Mouse (Mus musculus) lung, postnatal 0 days (tissue): ENCODE data around the gene Tma16. TPM values are rescaled to one million over a fixed set of nuclear protein-coding genes. Genes with fewer than 3 reads are reported as not detected.

ENCODE experiments used
- ATAC-seq: fragments of 200-750 bp; cut with Nextera tagmentation; 2 replicates; pipeline ENCODE4 v1.8.0; 2017; ENCODE audit warnings: moderate library complexity
- DNase-seq: peaks from one replicate; pipeline ENCODE4 v3.0.0-alpha.2; 2016; ENCODE audit warnings: low spot score
- H3K27ac ChIP-seq: fragments of 300-500 bp; sonication (generic); 2 replicates; pipeline ENCODE4 v1.5.1; 2014; ENCODE audit warnings: antibody characterized with exemption, mild to moderate bottlenecking, low read length, mixed read lengths
- H3K27me3 ChIP-seq: fragments of 300-500 bp; sonication (generic); replicated peaks from 2 replicates; pipeline ENCODE4 v1.6.1; 2014; ENCODE audit warnings: low read length, mixed read lengths; ENCODE audit not compliant: insufficient read depth
- H3K36me3 ChIP-seq: fragments of 300-500 bp; sonication (generic); 2 replicates; pipeline ENCODE4 v1.6.1; 2014; ENCODE audit warnings: low read length, mixed read lengths; ENCODE audit not compliant: insufficient read depth
- H3K4me1 ChIP-seq: fragments of 300-500 bp; sonication (generic); 2 replicates; pipeline ENCODE4 v1.6.1; 2014; ENCODE audit warnings: antibody characterized with exemption, low read depth, low read length, mixed read lengths; ENCODE audit not compliant: insufficient read depth
- H3K4me2 ChIP-seq: fragments of 300-500 bp; sonication (generic); replicated peaks from 2 replicates; pipeline ENCODE4 v1.6.1; 2014; ENCODE audit warnings: low read depth, mild to moderate bottlenecking, low read length, moderate library complexity, mixed read lengths
- H3K4me3 ChIP-seq: fragments of 300-500 bp; sonication (generic); 2 replicates; pipeline ENCODE4 v1.5.1; 2014; ENCODE audit warnings: low read depth, low read length
- H3K9ac ChIP-seq: fragments of 300-500 bp; sonication (generic); replicated peaks from 2 replicates; pipeline ENCODE4 v1.6.1; 2014; ENCODE audit warnings: low read depth, mild to moderate bottlenecking
- H3K9me3 ChIP-seq: fragments of 300-500 bp; sonication (generic); 2 replicates; pipeline ENCODE4 v1.6.1; 2016; ENCODE audit warnings: low read length, mixed read lengths
- CTCF ChIP-seq: IDR thresholded peaks from 2 replicates; pipeline ENCODE4 v1.5.1; 2016; ENCODE audit warnings: antibody characterized with exemption, mild to moderate bottlenecking
- EP300 ChIP-seq: IDR thresholded peaks from 2 replicates; pipeline ENCODE4 v1.6.1; 2016; ENCODE audit warnings: antibody characterized with exemption, mild to moderate bottlenecking, control low read depth
- WGBS: fragments of 180-500 bp; shearing (Covaris S2); extraction: QIAGEN DNeasy Blood & Tissue Kit; methylation state at CpG from one replicate; pipeline ENCODE4 v1.1.7; 2014; 5-methylcytosine and 5-hydroxymethylcytosine counted together
- polyA plus RNA-seq: library from polyadenylated mRNA; unstranded; fragments of >200 nt; fragmentation: Nextera tagmentation; extraction: Ambion mirVana; gene quantifications from 2 replicates; pipeline ENCODE4 v1.2.1, GENCODE M21; 2015

Gene Tma16
- 4.6 and 5.0 TPM in 2 replicates for polyA plus RNA-seq

GRCm38 (mm10) chr8:66486084-66486763 lies at the start of gene Tma16:
Gene Tma16 (minus strand): TSS chr8:66486530.
- H3K27ac ChIP-seq = no peak within 1 kb of the TSS
- under 1% methylated on average over 45 of the region's 45 CpGs for WGBS
- DNase-seq = peak; percentile 77

GRCm38 (mm10) chr8:66520576-66520975 lies 34.2 kb upstream of the Tma16 start:
- H3K36me3 ChIP-seq = no peaks in the 10 kb centered on the region
- H3K27ac ChIP-seq = no peak overlapping the region
- no peaks in the 10 kb centered on the region for H3K9me3 ChIP-seq
- ATAC-seq (no peak), DNase-seq (no peak)
- no peaks in the 10 kb centered on the region for H3K4me1 ChIP-seq
- H3K4me2 ChIP-seq = no peak overlapping the region
- no peak overlapping the region for H3K4me3 ChIP-seq
- TF ChIP-seq CTCF (no peak), EP300 (no peak)
- H3K27me3 ChIP-seq = no peaks in the 10 kb centered on the region
- H3K9ac ChIP-seq = no peak overlapping the region

More at GRCm38 (mm10) chr8:66486084-66486763, at the start of gene Tma16:
- no peak; the same call in 1 of the 2 replicates for TF ChIP-seq EP300
- TF ChIP-seq CTCF = no peak
- peak; percentile 95 for ATAC-seq
- Histone ChIP-seq H3K9me3 (no peaks in the 10 kb centered on the region), H3K4me1 (no peaks in the 10 kb centered on the region), H3K27me3 (no peaks in the 10 kb centered on the region), H3K36me3 (0 out of 2 replicates have a peak, but pooled peaks cover 2% of the 10 kb centered on the region), H3K4me3 (peak within 1 kb of the TSS; percentile 73), H3K9ac (peak within 1 kb of the TSS; percentile 73), H3K4me2 (peak within 1 kb of the TSS; percentile 82)

- no peak overlapping the region for H3K9ac ChIP-seq
- H3K4me1 ChIP-seq = no peaks in the 10 kb centered on the region
- no peak overlapping the region for H3K4me2 ChIP-seq
- H3K27me3 ChIP-seq = no peaks in the 10 kb centered on the region
- ATAC-seq (no peak), DNase-seq (no peak)
- no peaks in the 10 kb centered on the region for H3K36me3 ChIP-seq
- WGBS = 68% methylated on average over 2 of the region's 2 CpGs
- no peak overlapping the region for H3K4me3 ChIP-seq
- H3K27ac ChIP-seq = no peak overlapping the region
- TF ChIP-seq CTCF = no peak
- no peak for TF ChIP-seq EP300
- H3K9me3 ChIP-seq = no peaks in the 10 kb centered on the region
These were observed 32.8 kb upstream of the Tma16 start for GRCm38 (mm10) chr8:66519149-66519548.

- DNase-seq (no peak), ATAC-seq (no peak)
- WGBS = 92% methylated on average over 22 of the region's 22 CpGs
- H3K27me3 ChIP-seq = no peaks in the 10 kb centered on the region
- H3K9me3 ChIP-seq = no peaks in the 10 kb centered on the region
- no peak within 1 kb of the TSS for H3K9ac ChIP-seq
- H3K4me2 ChIP-seq = no peak within 1 kb of the TSS
- no peak within 1 kb of the TSS for H3K4me3 ChIP-seq
- TF ChIP-seq CTCF (no peak), EP300 (no peak)
- H3K27ac ChIP-seq = no peak within 1 kb of the TSS
- H3K36me3 ChIP-seq = no peaks in the 10 kb centered on the region
- no peaks in the 10 kb centered on the region for H3K4me1 ChIP-seq
These were observed 25.2 kb upstream of the Tma16 start, which contains the start of gene Tktl2 for GRCm38 (mm10) chr8:66511537-66511936. Gene Tktl2 (plus strand): TSS chr8:66511756.

GRCm38 (mm10) chr8:66503381-66503780 lies 17.1 kb upstream of the Tma16 start:
- H3K9me3 ChIP-seq = no peaks in the 10 kb centered on the region
- WGBS = 64% methylated on average over 2 of the region's 2 CpGs

GRCm38 (mm10) chr8:66496998-66497577 lies 10.8 kb upstream of the Tma16 start:
- TF ChIP-seq EP300 (no peak), CTCF (peak; percentile 76)
- Histone ChIP-seq H3K36me3 (no peaks in the 10 kb centered on the region), H3K27ac (no peak overlapping the region), H3K9ac (no peak overlapping the region), H3K27me3 (no peaks in the 10 kb centered on the region), H3K4me1 (no peaks in the 10 kb centered on the region), H3K4me3 (no peak overlapping the region), H3K9me3 (no peaks in the 10 kb centered on the region), H3K4me2 (no peak overlapping the region)
- WGBS = 35% methylated on average over 4 of the region's 4 CpGs
- DNase-seq = peak; percentile 74
- peak; percentile 38; the same call in 1 of the 2 replicates for ATAC-seq

More at GRCm38 (mm10) chr8:66503381-66503780, 17.1 kb upstream of the Tma16 start:
- Histone ChIP-seq H3K27me3 (no peaks in the 10 kb centered on the region), H3K4me1 (no peaks in the 10 kb centered on the region), H3K4me3 (no peak overlapping the region), H3K36me3 (no peaks in the 10 kb centered on the region), H3K27ac (no peak overlapping the region), H3K4me2 (no peak overlapping the region), H3K9ac (no peak overlapping the region)
- ATAC-seq (no peak), DNase-seq (no peak)
- TF ChIP-seq CTCF = no peak
- TF ChIP-seq EP300 = no peak
